Mouse (Mus musculus): ENCODE data around the gene Lbx2. TPM values are rescaled to one million over a fixed set of nuclear protein-coding genes. Genes with fewer than 3 reads are reported as not detected.
A peak's percentile ranks its signal among the peaks of the same experiment; 100 is the strongest.

Gene Lbx2
- polyA plus RNA-seq, 1 experiment from 2014 or later: 1.4 TPM

DNA sequence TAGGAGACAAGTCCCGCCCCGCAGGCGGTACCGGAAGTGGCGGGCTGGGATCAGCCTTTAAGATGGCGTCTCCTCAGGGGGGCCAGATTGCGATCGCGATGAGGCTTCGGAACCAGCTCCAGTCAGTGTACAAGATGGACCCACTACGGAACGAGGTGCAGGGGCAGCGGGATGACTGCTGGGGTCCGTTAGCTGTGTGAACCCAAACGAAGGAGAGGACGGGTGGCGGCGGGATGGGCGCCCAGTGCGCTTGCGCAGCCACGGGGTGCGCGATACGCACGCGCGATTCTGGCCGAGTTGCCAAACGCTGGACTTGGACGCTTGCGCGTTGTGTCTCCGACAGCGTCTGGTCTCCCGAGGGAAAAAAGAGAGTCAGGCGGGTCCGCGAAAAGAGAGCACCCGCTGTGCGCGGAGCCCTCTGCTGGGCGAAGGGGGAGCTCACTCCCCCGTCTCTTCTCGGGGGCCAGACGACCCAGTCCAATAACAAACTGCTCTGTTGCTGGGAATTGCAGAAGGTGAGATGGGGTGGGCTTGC, 7.8 kb upstream of the Lbx2 start:
- Histone ChIP-seq H3K9me3 (ENCODE audit: control insufficient read depth, low read length) (no peaks in the 10 kb centered on the region), H3K36me3 (ENCODE audit: control insufficient read depth, insufficient read depth, low read length) (peaks cover 17% of the 10 kb centered on the region), H3K9ac (ENCODE audit: low read length) (peak overlapping the region; percentile 68), H3K27ac (ENCODE audit: low read depth) (peak overlapping the region; percentile 77), H3K4me2 (ENCODE audit: low read length) (peak overlapping the region; percentile 96), H3K4me3 (ENCODE audit: low read depth, low read length) (peak overlapping the region; percentile 73), H3K27me3 (replicated peaks; ENCODE audit: control insufficient read depth, insufficient read depth, low read length) (peaks cover 48% of the 10 kb centered on the region), H3K4me1 (replicated peaks; ENCODE audit: control insufficient read depth, insufficient read depth, low read length) (peaks cover 12% of the 10 kb centered on the region)
- under 1% methylated on average over 46 of the region's 46 CpGs for WGBS
- ATAC-seq (replicated peaks; ENCODE audit: low FRiP score, low TSS enrichment, low read depth) (peak; percentile 90), DNase-seq (ENCODE audit: low spot score) (peak; percentile 100)

DNA sequence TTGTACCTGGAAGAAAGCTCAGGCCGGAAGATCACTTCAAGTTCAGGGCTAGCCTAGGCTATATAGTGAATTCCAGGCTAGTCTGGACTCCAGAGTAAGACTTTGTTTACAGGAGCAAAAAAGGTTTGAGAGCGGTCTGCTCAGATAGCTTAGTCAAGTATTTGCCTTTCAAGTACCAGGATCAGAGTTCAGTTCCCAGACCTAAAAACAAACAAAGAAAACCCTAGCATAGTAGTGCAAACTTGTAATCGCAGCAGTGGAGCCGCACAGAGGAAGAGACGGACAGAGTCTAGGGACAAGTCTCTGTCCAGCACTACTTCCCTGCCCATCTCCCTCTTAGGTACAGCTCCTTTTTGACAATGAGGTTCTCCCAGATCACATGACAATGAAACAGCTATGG, 6.0 kb upstream of the Lbx2 start:
- Histone ChIP-seq H3K4me2 (ENCODE audit: low read length) (no peak overlapping the region), H3K36me3 (ENCODE audit: control insufficient read depth, insufficient read depth, low read length) (peaks cover 17% of the 10 kb centered on the region), H3K4me1 (replicated peaks; ENCODE audit: control insufficient read depth, insufficient read depth, low read length) (peaks cover 12% of the 10 kb centered on the region), H3K9ac (ENCODE audit: low read length) (no peak overlapping the region), H3K4me3 (ENCODE audit: low read depth, low read length) (no peak overlapping the region), H3K27me3 (replicated peaks; ENCODE audit: control insufficient read depth, insufficient read depth, low read length) (peaks cover 48% of the 10 kb centered on the region), H3K27ac (ENCODE audit: low read depth) (no peak overlapping the region), H3K9me3 (ENCODE audit: control insufficient read depth, low read length) (no peaks in the 10 kb centered on the region)
- no peak for DNase-seq (ENCODE audit: low spot score)
- no peak for ATAC-seq (replicated peaks; ENCODE audit: low FRiP score, low TSS enrichment, low read depth)
- 93% methylated on average over 5 of the region's 5 CpGs for WGBS

DNA sequence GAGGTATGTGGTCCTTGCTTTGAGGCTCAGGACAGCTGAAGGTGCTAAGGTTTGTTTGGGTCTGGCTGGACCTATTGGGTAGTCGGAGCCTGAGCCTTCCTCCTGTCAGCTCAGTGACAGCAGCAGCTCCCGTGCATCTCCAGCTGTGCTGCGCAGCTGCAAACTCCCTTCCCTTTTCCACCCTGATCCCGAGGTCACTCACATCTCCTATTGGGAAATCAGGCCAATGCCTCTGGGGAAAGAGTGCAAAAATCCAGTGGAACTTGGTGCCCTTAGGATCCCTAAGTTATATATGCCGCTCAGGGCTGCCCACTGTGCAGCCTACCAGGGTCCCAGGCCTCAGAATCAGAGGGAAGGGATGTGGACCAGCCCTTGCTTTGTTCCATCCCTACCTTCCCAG, 2.7 kb upstream of the Lbx2 start:
- Histone ChIP-seq H3K4me1 (replicated peaks; ENCODE audit: control insufficient read depth, insufficient read depth, low read length) (peaks cover 19% of the 10 kb centered on the region), H3K4me2 (ENCODE audit: low read length) (no peak overlapping the region), H3K9ac (ENCODE audit: low read length) (no peak overlapping the region), H3K36me3 (ENCODE audit: control insufficient read depth, insufficient read depth, low read length) (peaks cover 17% of the 10 kb centered on the region), H3K9me3 (ENCODE audit: control insufficient read depth, low read length) (no peaks in the 10 kb centered on the region), H3K4me3 (ENCODE audit: low read depth, low read length) (no peak overlapping the region), H3K27me3 (replicated peaks; ENCODE audit: control insufficient read depth, insufficient read depth, low read length) (peaks cover 59% of the 10 kb centered on the region), H3K27ac (ENCODE audit: low read depth) (no peak overlapping the region)
- 21% methylated on average over 5 of the region's 5 CpGs for WGBS
- ATAC-seq (replicated peaks; ENCODE audit: low FRiP score, low TSS enrichment, low read depth) (no peak), DNase-seq (ENCODE audit: low spot score) (no peak)

DNA sequence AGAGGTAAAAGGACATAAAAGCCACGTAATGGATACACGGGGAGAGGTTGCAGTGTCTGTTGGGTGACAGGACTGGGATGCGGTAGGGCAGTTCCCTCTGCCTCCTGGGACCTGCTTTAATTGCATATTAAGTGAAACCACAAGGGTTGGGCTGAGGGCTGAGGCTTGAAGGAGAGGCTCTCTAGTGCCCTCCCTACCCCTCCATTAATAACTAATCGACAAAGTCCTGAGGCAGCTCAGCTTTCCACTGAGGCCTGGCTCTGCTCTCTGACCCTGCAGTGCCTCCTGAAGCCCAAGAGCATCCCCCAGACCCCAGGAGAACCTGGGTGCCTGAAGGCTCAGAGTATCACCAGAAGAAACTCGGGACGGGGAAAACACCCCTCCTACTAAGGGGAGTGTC, 1.7 kb upstream of the Lbx2 start:
- Histone ChIP-seq H3K9ac (ENCODE audit: low read length) (no peak overlapping the region), H3K4me3 (ENCODE audit: low read depth, low read length) (no peak overlapping the region), H3K27me3 (replicated peaks; ENCODE audit: control insufficient read depth, insufficient read depth, low read length) (peaks cover 67% of the 10 kb centered on the region), H3K4me2 (ENCODE audit: low read length) (no peak overlapping the region), H3K9me3 (ENCODE audit: control insufficient read depth, low read length) (no peaks in the 10 kb centered on the region), H3K4me1 (replicated peaks; ENCODE audit: control insufficient read depth, insufficient read depth, low read length) (peaks cover 14% of the 10 kb centered on the region), H3K36me3 (ENCODE audit: control insufficient read depth, insufficient read depth, low read length) (peaks cover 17% of the 10 kb centered on the region), H3K27ac (ENCODE audit: low read depth) (no peak overlapping the region)
- DNase-seq (ENCODE audit: low spot score) (no peak), ATAC-seq (replicated peaks; ENCODE audit: low FRiP score, low TSS enrichment, low read depth) (no peak)
- WGBS: 10% methylated on average over 6 of the region's 6 CpGs

DNA sequence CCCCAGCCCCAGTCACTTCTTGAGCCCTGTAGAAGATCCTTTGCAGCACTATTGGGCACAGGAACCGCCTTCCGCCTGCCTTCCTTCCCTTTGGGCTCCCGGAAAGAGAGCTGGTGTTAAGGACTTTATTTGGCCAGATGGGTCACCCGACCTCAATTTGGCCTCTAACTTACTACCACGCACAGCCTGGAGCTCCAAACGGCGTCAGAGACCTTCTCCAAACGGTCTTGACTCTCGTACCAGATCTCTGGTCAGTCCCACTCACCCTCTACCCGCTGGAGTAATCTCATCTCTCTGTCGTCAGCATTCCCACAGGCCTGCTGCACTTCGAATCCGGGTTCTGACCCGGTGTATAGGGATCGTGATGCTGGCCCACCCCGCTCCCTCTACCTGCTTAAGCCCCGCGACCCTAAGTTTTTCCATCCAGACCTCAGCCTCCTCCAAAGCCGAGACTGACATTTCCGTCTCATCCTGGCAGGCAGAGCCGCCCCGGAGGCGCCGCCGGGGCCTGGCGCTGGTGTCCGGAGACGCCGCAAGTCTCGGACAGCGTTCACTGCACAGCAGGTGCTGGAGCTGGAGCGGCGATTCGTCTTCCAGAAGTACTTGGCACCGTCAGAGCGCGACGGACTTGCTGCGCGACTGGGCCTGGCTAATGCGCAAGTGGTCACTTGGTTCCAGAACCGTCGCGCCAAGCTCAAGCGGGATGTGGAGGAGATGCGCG, 1.2 kb downstream of the Lbx2 start:
- H3K27ac ChIP-seq (ENCODE audit: low read depth): no peak overlapping the region
- peak overlapping the region; percentile 44 for H3K4me2 ChIP-seq (ENCODE audit: low read length)
- peaks cover 82% of the 10 kb centered on the region for H3K27me3 ChIP-seq (replicated peaks; ENCODE audit: control insufficient read depth, insufficient read depth, low read length)
- 4% methylated on average over 47 of the region's 47 CpGs for WGBS
- peak overlapping the region; percentile 27 for H3K4me3 ChIP-seq (ENCODE audit: low read depth, low read length)
- ATAC-seq (replicated peaks; ENCODE audit: low FRiP score, low TSS enrichment, low read depth): no peak
- peaks cover 12% of the 10 kb centered on the region for H3K4me1 ChIP-seq (replicated peaks; ENCODE audit: control insufficient read depth, insufficient read depth, low read length)
- H3K9ac ChIP-seq (ENCODE audit: low read length): 0 out of 2 replicates have a peak overlapping the region, but pooled peaks have one; percentile 16
- H3K36me3 ChIP-seq (ENCODE audit: control insufficient read depth, insufficient read depth, low read length): no peaks in the 10 kb centered on the region
- H3K9me3 ChIP-seq (ENCODE audit: control insufficient read depth, low read length): no peaks in the 10 kb centered on the region
- peak; percentile 73 for DNase-seq (ENCODE audit: low spot score)

DNA sequence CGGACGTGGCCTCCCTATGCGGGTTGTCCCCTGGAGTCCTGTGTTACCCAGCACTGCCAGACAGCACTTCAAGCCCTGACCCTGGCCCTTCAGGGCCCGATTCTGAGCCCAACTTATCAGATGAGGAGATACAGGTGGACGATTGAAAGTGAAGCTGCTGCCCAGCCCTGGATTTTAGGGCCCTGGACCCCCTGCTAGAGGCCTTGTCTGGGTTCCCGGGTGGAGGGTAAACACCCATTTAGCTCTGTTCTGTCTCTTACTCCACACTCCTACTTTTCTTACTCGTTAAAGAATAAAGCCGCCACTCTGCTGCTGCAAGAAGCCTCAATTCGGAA, 1.7 kb downstream of the Lbx2 start:
- Histone ChIP-seq H3K4me1 (replicated peaks; ENCODE audit: control insufficient read depth, insufficient read depth, low read length) (peaks cover 12% of the 10 kb centered on the region), H3K4me2 (ENCODE audit: low read length) (peak overlapping the region; percentile 44), H3K4me3 (ENCODE audit: low read depth, low read length) (peak overlapping the region; percentile 27), H3K27ac (ENCODE audit: low read depth) (no peak overlapping the region), H3K9ac (ENCODE audit: low read length) (0 out of 2 replicates have a peak overlapping the region, but pooled peaks have one; percentile 16), H3K36me3 (ENCODE audit: control insufficient read depth, insufficient read depth, low read length) (no peaks in the 10 kb centered on the region), H3K27me3 (replicated peaks; ENCODE audit: control insufficient read depth, insufficient read depth, low read length) (peaks cover 76% of the 10 kb centered on the region), H3K9me3 (ENCODE audit: control insufficient read depth, low read length) (no peaks in the 10 kb centered on the region)
- no peak for ATAC-seq (replicated peaks; ENCODE audit: low FRiP score, low TSS enrichment, low read depth)
- DNase-seq (ENCODE audit: low spot score): no peak
- 11% methylated on average over 9 of the region's 9 CpGs for WGBS

DNA sequence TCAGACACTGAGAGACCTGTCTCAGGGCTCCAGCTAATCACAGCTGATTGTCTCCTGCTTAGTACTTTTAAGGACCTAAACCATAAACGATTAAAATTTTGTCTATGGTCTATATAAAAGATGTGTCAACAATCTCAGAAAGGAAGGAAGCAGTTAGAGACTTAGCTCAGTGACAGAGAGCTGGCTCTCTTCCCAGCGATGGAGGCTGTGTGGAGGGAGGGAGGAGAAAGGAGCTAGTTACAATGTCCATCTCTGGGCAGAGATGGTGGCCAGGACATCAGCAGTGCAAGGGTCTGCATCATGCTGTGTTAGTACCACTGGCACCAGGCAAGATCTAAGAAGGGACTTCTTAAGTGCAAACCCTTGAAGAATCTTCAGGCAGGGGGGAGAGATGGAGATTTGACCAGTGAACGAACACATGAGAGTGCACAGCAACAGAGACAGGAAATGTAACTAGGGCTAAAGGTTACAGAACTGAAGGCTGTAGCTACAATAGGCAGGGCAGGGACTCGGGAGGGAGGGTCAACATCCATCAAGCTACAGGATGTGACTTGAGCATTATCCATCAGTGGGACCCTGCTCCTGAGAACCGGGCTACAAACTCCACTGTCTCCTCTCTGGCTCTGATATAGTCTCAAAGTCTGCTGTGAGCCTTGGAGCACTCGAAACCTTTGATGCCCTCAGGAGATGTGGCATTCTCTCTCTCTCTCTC, 6.4 kb downstream of the Lbx2 start:
- no peak overlapping the region for H3K4me2 ChIP-seq (ENCODE audit: low read length)
- peaks cover 3% of the 10 kb centered on the region for H3K4me1 ChIP-seq (replicated peaks; ENCODE audit: control insufficient read depth, insufficient read depth, low read length)
- DNase-seq (ENCODE audit: low spot score): no peak
- ATAC-seq (replicated peaks; ENCODE audit: low FRiP score, low TSS enrichment, low read depth): no peak
- no peak overlapping the region for H3K9ac ChIP-seq (ENCODE audit: low read length)
- H3K4me3 ChIP-seq (ENCODE audit: low read depth, low read length): no peak overlapping the region
- no peaks in the 10 kb centered on the region for H3K36me3 ChIP-seq (ENCODE audit: control insufficient read depth, insufficient read depth, low read length)
- H3K27me3 ChIP-seq (replicated peaks; ENCODE audit: control insufficient read depth, insufficient read depth, low read length): peaks cover 32% of the 10 kb centered on the region
- WGBS: 18% methylated on average over 6 of the region's 6 CpGs
- no peak overlapping the region for H3K27ac ChIP-seq (ENCODE audit: low read depth)
- H3K9me3 ChIP-seq (ENCODE audit: control insufficient read depth, low read length): no peaks in the 10 kb centered on the region

DNA sequence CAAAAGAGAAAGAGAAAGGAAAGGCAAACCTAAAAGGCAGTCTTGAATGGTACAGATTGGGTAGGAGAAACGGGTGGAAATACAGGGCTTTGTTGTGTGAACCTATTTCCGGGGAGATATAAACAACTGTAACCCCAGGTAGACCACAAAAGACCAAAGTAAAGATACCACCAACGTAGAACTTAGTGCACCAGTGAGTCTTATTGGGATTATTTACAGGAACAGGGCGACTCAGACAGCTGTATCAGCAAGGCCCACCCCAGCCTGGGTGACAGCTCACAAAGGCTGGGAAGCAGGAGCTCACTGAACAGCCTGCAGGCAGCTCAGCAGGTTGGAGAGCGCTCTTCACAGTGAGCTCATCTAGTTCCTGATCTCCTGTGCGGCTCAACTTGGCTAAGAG, 9.8 kb downstream of the Lbx2 start:
- Histone ChIP-seq H3K27ac (ENCODE audit: low read depth) (no peak overlapping the region), H3K9me3 (ENCODE audit: control insufficient read depth, low read length) (no peaks in the 10 kb centered on the region), H3K27me3 (replicated peaks; ENCODE audit: control insufficient read depth, insufficient read depth, low read length) (0 out of 2 replicates have a peak, but pooled peaks cover under 1% of the 10 kb centered on the region), H3K4me3 (ENCODE audit: low read depth, low read length) (no peak overlapping the region), H3K4me1 (replicated peaks; ENCODE audit: control insufficient read depth, insufficient read depth, low read length) (peaks cover 2% of the 10 kb centered on the region; the same call in 1 of the 2 replicates), H3K4me2 (ENCODE audit: low read length) (no peak overlapping the region), H3K9ac (ENCODE audit: low read length) (no peak overlapping the region), H3K36me3 (ENCODE audit: control insufficient read depth, insufficient read depth, low read length) (no peaks in the 10 kb centered on the region)
- no peak for DNase-seq (ENCODE audit: low spot score)
- no peak for ATAC-seq (replicated peaks; ENCODE audit: low FRiP score, low TSS enrichment, low read depth)
- 46% methylated on average over 6 of the region's 6 CpGs for WGBS
